Mouse (Mus musculus) kidney, embryonic 14.5 days (tissue): ENCODE data around the gene Ret. TPM values are rescaled to one million over a fixed set of nuclear protein-coding genes. Genes with fewer than 3 reads are reported as not detected.

Experiments
- ATAC-seq: fragments of 200-750 bp; cut with Nextera tagmentation; 2 replicates; pipeline ENCODE4 v1.8.0; 2017; ENCODE audit warnings: moderate number of reproducible peaks, mild to moderate bottlenecking, moderate TSS enrichment, moderate library complexity; ENCODE audit not compliant: low FRiP score, low TSS enrichment
- H3K27ac ChIP-seq: fragments of 300-500 bp; sonication (generic); 2 replicates; pipeline ENCODE4 v1.5.1; 2014; ENCODE audit warnings: low read depth, mild to moderate bottlenecking, low read length, moderate library complexity, mixed read lengths
- H3K27me3 ChIP-seq: fragments of 300-500 bp; sonication (generic); 2 replicates; pipeline ENCODE4 v1.6.1; 2014; ENCODE audit warnings: mild to moderate bottlenecking, low read length; ENCODE audit not compliant: control insufficient read depth, insufficient read depth
- H3K36me3 ChIP-seq: fragments of 300-500 bp; sonication (generic); 2 replicates; pipeline ENCODE4 v1.6.1; 2014; ENCODE audit warnings: low read length, mixed read lengths; ENCODE audit not compliant: control insufficient read depth, insufficient read depth
- H3K4me1 ChIP-seq: fragments of 300-500 bp; sonication (generic); 2 replicates; pipeline ENCODE4 v1.6.1; 2014; ENCODE audit warnings: low read length, mixed read lengths; ENCODE audit not compliant: control insufficient read depth, insufficient read depth
- H3K4me2 ChIP-seq: fragments of 300-500 bp; sonication (generic); replicated peaks from 2 replicates; pipeline ENCODE4 v1.6.1; 2014; ENCODE audit warnings: low read depth, mild to moderate bottlenecking, low read length
- H3K4me3 ChIP-seq: fragments of 300-500 bp; sonication (generic); 2 replicates; pipeline ENCODE4 v1.5.1; 2014; ENCODE audit warnings: mild to moderate bottlenecking, low read length
- H3K9ac ChIP-seq: fragments of 300-500 bp; sonication (generic); 2 replicates; pipeline ENCODE4 v1.6.1; 2014; ENCODE audit warnings: low read depth, mild to moderate bottlenecking, low read length, moderate library complexity
- H3K9me3 ChIP-seq: fragments of 300-500 bp; sonication (generic); 2 replicates; pipeline ENCODE4 v1.6.1; 2016; ENCODE audit warnings: low read length; ENCODE audit not compliant: control insufficient read depth
- WGBS: fragments of 180-500 bp; shearing (Covaris S2); extraction: QIAGEN DNeasy Blood & Tissue Kit; methylation state at CpG from one replicate; pipeline ENCODE4 v1.1.7; 2014; 5-methylcytosine and 5-hydroxymethylcytosine counted together
- polyA plus RNA-seq: library from polyadenylated mRNA; unstranded; fragments of >200 nt; fragmentation: Nextera tagmentation; extraction: Ambion mirVana; gene quantifications from 2 replicates; pipeline ENCODE4 v1.2.1, GENCODE M21; 2014

Ret gene
- polyA plus RNA-seq, 1 experiment from 2014 or later, result 20.6 TPM

GRCm38 (mm10) chr6:118205176-118205890, 7.8 kb upstream of the Ret start:
- Histone ChIP-seq H3K36me3 (no peaks in the 10 kb centered on the region), H3K4me3 (no peak overlapping the region), H3K27ac (no peak overlapping the region), H3K9me3 (no peaks in the 10 kb centered on the region), H3K4me1 (no peaks in the 10 kb centered on the region), H3K27me3 (no peaks in the 10 kb centered on the region), H3K4me2 (no peak overlapping the region), H3K9ac (no peak overlapping the region)
- peak; percentile 74 for ATAC-seq
- 32% methylated on average over 7 of the region's 7 CpGs for WGBS

- H3K9me3 ChIP-seq, result no peaks in the 10 kb centered on the region
- 94% methylated on average over 1 of the region's 1 CpGs for WGBS
- H3K4me1 ChIP-seq, result no peaks in the 10 kb centered on the region
- no peak overlapping the region for H3K4me3 ChIP-seq
- no peak overlapping the region for H3K27ac ChIP-seq
- ATAC-seq, result no peak
- H3K36me3 ChIP-seq, result no peaks in the 10 kb centered on the region
- H3K9ac ChIP-seq, result no peak overlapping the region
- peaks cover 5% of the 10 kb centered on the region for H3K27me3 ChIP-seq
- no peak overlapping the region for H3K4me2 ChIP-seq
These were observed 6.6 kb upstream of the Ret start for GRCm38 (mm10) chr6:118204112-118204511.

DNA sequence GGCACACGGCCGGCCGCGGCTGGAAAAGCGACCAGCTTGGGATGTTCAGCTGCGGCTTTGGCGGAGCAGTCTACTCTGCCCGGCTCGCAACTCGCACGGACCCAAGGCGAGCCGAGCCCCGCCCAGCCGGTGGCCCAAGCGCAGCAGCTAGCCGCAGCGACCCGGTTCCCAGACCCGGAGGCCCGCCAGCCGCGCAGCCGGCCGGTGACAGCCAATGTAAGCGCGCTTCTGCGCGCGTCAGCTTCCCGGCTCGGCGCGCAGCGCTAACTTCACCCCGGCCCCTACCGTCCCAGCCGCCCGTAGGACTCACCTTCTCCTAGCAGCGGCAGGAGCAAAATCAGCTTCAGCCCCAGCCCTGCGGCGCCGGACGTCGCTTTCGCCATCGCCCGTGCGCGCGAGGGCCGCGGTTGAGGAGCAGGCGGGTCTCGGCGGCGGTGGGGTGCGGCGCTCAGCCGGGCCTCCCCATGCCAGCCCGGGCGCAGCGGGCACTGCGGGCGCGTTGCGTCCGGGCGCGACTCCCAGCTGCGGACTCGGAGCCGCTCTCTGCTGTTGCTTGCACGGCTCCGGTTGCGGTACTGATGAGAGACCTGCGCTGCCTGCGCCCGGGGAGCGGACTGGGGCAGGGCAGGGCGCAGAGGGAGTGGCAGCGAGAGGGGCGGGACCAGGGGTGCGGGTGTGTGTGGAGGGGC, 623 bp downstream of the Ret start:
- under 1% methylated on average over 84 of the region's 84 CpGs for WGBS
- H3K4me1 ChIP-seq, result 0 out of 2 replicates have a peak, but pooled peaks cover 3% of the 10 kb centered on the region
- H3K9ac ChIP-seq, result peak overlapping the region; percentile 52; the same call in 1 of the 2 replicates
- no peaks in the 10 kb centered on the region for H3K9me3 ChIP-seq
- H3K27me3 ChIP-seq, result peaks cover 49% of the 10 kb centered on the region
- H3K4me2 ChIP-seq, result peak overlapping the region; percentile 99
- no peak overlapping the region for H3K27ac ChIP-seq
- peak overlapping the region; percentile 65 for H3K4me3 ChIP-seq
- no peaks in the 10 kb centered on the region for H3K36me3 ChIP-seq
- ATAC-seq, result peak; percentile 73

DNA sequence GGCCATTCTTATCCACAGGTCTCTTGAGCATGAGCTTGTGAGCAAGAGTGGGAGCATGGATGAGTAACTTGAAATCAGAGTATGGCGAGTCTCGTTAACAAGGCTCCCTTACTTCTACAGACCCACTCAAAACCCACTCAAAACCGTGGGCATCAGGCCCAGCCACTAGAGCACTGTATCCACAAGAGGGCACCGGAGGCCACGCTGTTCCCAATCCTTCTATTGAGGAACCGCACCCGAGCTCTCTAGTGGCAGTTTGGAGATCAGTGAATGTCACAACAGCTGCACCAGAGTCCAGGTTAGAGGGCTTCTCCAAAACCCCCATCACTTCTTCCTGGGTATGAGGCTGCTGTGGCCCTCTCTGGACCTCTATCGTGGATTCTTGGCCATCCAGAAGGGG, 2.4 kb downstream of the Ret start:
- 28% methylated on average over 8 of the region's 8 CpGs for WGBS
- peaks cover 49% of the 10 kb centered on the region for H3K27me3 ChIP-seq

GRCm38 (mm10) chr6:118192882-118193281, 4.6 kb downstream of the Ret start:
- Histone ChIP-seq H3K27me3 (peaks cover 35% of the 10 kb centered on the region), H3K27ac (no peak overlapping the region), H3K36me3 (no peaks in the 10 kb centered on the region), H3K9me3 (no peaks in the 10 kb centered on the region), H3K4me3 (no peak overlapping the region), H3K4me1 (0 out of 2 replicates have a peak, but pooled peaks cover 6% of the 10 kb centered on the region), H3K4me2 (no peak overlapping the region), H3K9ac (no peak overlapping the region)
- 48% methylated on average over 3 of the region's 3 CpGs for WGBS
- ATAC-seq, result no peak

More for the DNA sequence above, 2.4 kb downstream of the Ret start:
- Histone ChIP-seq H3K27ac (no peak overlapping the region), H3K4me2 (peak overlapping the region; percentile 19; the same call in 1 of the 2 replicates), H3K9ac (0 out of 2 replicates have a peak overlapping the region, but pooled peaks have one; percentile 23), H3K4me1 (0 out of 2 replicates have a peak, but pooled peaks cover 3% of the 10 kb centered on the region), H3K9me3 (no peaks in the 10 kb centered on the region), H3K36me3 (no peaks in the 10 kb centered on the region), H3K4me3 (peak overlapping the region; percentile 65; the same call in 1 of the 2 replicates)
- ATAC-seq, result no peak

DNA sequence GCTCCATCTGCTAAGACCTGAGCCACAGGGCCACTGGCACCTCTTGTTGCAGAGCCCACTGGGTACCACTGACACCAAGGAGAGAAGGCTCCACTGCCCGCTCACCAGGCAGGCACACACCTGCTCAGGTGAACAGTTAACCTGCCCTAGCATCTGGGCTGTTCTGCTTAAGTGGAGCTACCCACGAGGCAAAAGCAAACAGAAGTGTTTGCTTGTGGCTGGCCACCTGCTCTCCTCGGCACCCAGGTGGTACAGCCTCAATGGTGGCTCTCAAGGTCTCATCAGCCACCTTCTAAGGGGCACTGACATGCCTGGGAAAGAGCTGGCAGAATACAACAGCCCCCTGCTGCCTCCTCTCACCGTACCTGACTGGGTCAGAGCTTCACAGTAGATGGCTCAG, 5.3 kb downstream of the Ret start:
- no peak overlapping the region for H3K4me3 ChIP-seq
- 58% methylated on average over 4 of the region's 4 CpGs for WGBS
- no peak overlapping the region for H3K9ac ChIP-seq
- ATAC-seq, result no peak
- 0 out of 2 replicates have a peak, but pooled peaks cover 6% of the 10 kb centered on the region for H3K4me1 ChIP-seq
- H3K36me3 ChIP-seq, result no peaks in the 10 kb centered on the region
- H3K4me2 ChIP-seq, result no peak overlapping the region
- H3K9me3 ChIP-seq, result no peaks in the 10 kb centered on the region
- H3K27me3 ChIP-seq, result peaks cover 28% of the 10 kb centered on the region
- no peak overlapping the region for H3K27ac ChIP-seq

- ATAC-seq, result no peak
- Histone ChIP-seq H3K4me3 (no peak overlapping the region), H3K27me3 (peaks cover 7% of the 10 kb centered on the region; the same call in 1 of the 2 replicates), H3K4me2 (no peak overlapping the region), H3K36me3 (no peaks in the 10 kb centered on the region), H3K9me3 (no peaks in the 10 kb centered on the region), H3K27ac (no peak overlapping the region), H3K9ac (no peak overlapping the region), H3K4me1 (0 out of 2 replicates have a peak, but pooled peaks cover 6% of the 10 kb centered on the region)
- WGBS, result 38% methylated on average over 3 of the region's 3 CpGs
These were observed 7.8 kb downstream of the Ret start for GRCm38 (mm10) chr6:118189764-118190163.

GRCm38 (mm10) chr6:118188599-118188998, 8.9 kb downstream of the Ret start:
- no peak for ATAC-seq
- 66% methylated on average over 9 of the region's 9 CpGs for WGBS

GRCm38 (mm10) chr6:118187285-118187641, 10.3 kb downstream of the Ret start:
- Histone ChIP-seq H3K27ac (no peak overlapping the region), H3K27me3 (peaks cover under 1% of the 10 kb centered on the region; the same call in 1 of the 2 replicates), H3K36me3 (no peaks in the 10 kb centered on the region), H3K9ac (no peak overlapping the region), H3K9me3 (no peaks in the 10 kb centered on the region), H3K4me1 (0 out of 2 replicates have a peak, but pooled peaks cover 4% of the 10 kb centered on the region), H3K4me3 (no peak overlapping the region), H3K4me2 (no peak overlapping the region)
- 58% methylated on average over 3 of the region's 3 CpGs for WGBS
- ATAC-seq, result no peak

More at GRCm38 (mm10) chr6:118188599-118188998, 8.9 kb downstream of the Ret start:
- H3K27ac ChIP-seq, result no peak overlapping the region
- no peaks in the 10 kb centered on the region for H3K9me3 ChIP-seq
- H3K4me3 ChIP-seq, result no peak overlapping the region
- no peak overlapping the region for H3K9ac ChIP-seq
- no peak overlapping the region for H3K4me2 ChIP-seq
- 0 out of 2 replicates have a peak, but pooled peaks cover 4% of the 10 kb centered on the region for H3K4me1 ChIP-seq
- H3K36me3 ChIP-seq, result no peaks in the 10 kb centered on the region
- H3K27me3 ChIP-seq, result peaks cover 3% of the 10 kb centered on the region; the same call in 1 of the 2 replicates
